Mouse (Mus musculus) olfactory bulb, adult 2 months (tissue): ENCODE data around the gene Frmd4b.

Experiments
- CTCF ChIP-seq: fragments of 200-500 bp; IDR thresholded peaks from 2 replicates; pipeline ENCODE4 v1.5.1; 2012; ENCODE audit warnings: low read depth, mild to moderate bottlenecking, low read length, moderate library complexity; ENCODE audit not compliant: insufficient read depth
- POLR2A ChIP-seq: fragments of 200-500 bp; IDR thresholded peaks from 2 replicates; pipeline ENCODE4 v1.6.1; 2012; ENCODE audit warnings: mild to moderate bottlenecking, low read depth, low read length, moderate library complexity; ENCODE audit not compliant: insufficient read depth

DNA sequence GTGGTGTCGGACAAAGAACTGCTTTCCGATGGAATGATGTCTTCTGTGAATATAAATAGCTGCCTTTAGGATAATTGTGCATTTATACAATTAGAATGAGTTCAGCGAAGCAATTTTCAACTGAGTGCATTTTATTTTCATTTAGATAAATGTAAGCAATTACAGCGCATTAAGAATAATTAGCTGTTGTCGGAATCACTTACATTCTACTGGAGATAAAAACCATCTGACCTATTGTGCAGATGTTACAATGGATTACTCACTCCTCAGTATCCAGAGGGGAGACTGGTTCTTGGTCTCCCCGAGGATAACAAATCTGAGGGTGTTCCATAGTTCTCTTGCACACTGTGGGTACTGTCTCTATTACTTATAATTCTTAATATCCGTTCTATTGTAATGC, 315.0 kb downstream of the Frmd4b start:
- TF ChIP-seq CTCF (no peak), POLR2A (no peak)
